Mouse (Mus musculus): ENCODE results near the gene Kcnab1. TPM values are rescaled to one million over a fixed set of nuclear protein-coding genes. Genes with fewer than 3 reads are reported as not detected.
A peak's percentile ranks its signal among the peaks of the same experiment; 100 is the strongest.

Gene Kcnab1
- polyA plus RNA-seq, 1 experiment from 2014 or later = 3.0 TPM

- ATAC-seq (replicated peaks; ENCODE audit: insufficient number of reproducible peaks, low FRiP score, low TSS enrichment, low read depth) = no peak
- WGBS = 81% methylated on average over 4 of the region's 4 CpGs
- Histone ChIP-seq H3K9ac (replicated peaks; ENCODE audit: low read length) (no peak overlapping the region), H3K4me3 (ENCODE audit: low read depth, low read length) (no peak overlapping the region), H3K4me1 (ENCODE audit: control insufficient read depth, insufficient read depth, low read length) (no peaks in the 10 kb centered on the region), H3K9me3 (replicated peaks; ENCODE audit: control insufficient read depth, low read length) (no peaks in the 10 kb centered on the region), H3K36me3 (replicated peaks; ENCODE audit: control insufficient read depth, insufficient read depth, low read depth, low read length) (no peaks in the 10 kb centered on the region), H3K4me2 (ENCODE audit: low read depth, low read length) (no peak overlapping the region), H3K27ac (replicated peaks; ENCODE audit: low read depth, low read length) (no peak overlapping the region), H3K27me3 (ENCODE audit: control insufficient read depth, insufficient read depth, low read length) (no peaks in the 10 kb centered on the region)
- no peak for DNase-seq (ENCODE audit: low spot score)
These were observed 66.6 kb downstream of the Kcnab1 start for GRCm38 (mm10) chr3:65175819-65176218.

- no peaks in the 10 kb centered on the region for H3K9me3 ChIP-seq (replicated peaks; ENCODE audit: control insufficient read depth, low read length)
- H3K4me3 ChIP-seq (ENCODE audit: low read depth, low read length) = no peak overlapping the region
- no peak overlapping the region for H3K27ac ChIP-seq (replicated peaks; ENCODE audit: low read depth, low read length)
- H3K4me1 ChIP-seq (ENCODE audit: control insufficient read depth, insufficient read depth, low read length) = no peaks in the 10 kb centered on the region
- DNase-seq (ENCODE audit: low spot score) (no peak), ATAC-seq (replicated peaks; ENCODE audit: insufficient number of reproducible peaks, low FRiP score, low TSS enrichment, low read depth) (no peak)
- no peak overlapping the region for H3K4me2 ChIP-seq (ENCODE audit: low read depth, low read length)
- H3K9ac ChIP-seq (replicated peaks; ENCODE audit: low read length) = no peak overlapping the region
- H3K27me3 ChIP-seq (ENCODE audit: control insufficient read depth, insufficient read depth, low read length) = no peaks in the 10 kb centered on the region
- no peaks in the 10 kb centered on the region for H3K36me3 ChIP-seq (replicated peaks; ENCODE audit: control insufficient read depth, insufficient read depth, low read depth, low read length)
These were observed 67.7 kb downstream of the Kcnab1 start for GRCm38 (mm10) chr3:65176846-65177245.

- WGBS = 78% methylated on average over 7 of the region's 7 CpGs
- H3K4me2 ChIP-seq (ENCODE audit: low read depth, low read length) = no peak overlapping the region
- no peak overlapping the region for H3K27ac ChIP-seq (replicated peaks; ENCODE audit: low read depth, low read length)
- H3K36me3 ChIP-seq (replicated peaks; ENCODE audit: control insufficient read depth, insufficient read depth, low read depth, low read length) = no peaks in the 10 kb centered on the region
- no peak for DNase-seq (ENCODE audit: low spot score)
- no peaks in the 10 kb centered on the region for H3K4me1 ChIP-seq (ENCODE audit: control insufficient read depth, insufficient read depth, low read length)
- no peak overlapping the region for H3K4me3 ChIP-seq (ENCODE audit: low read depth, low read length)
- H3K9me3 ChIP-seq (replicated peaks; ENCODE audit: control insufficient read depth, low read length) = no peaks in the 10 kb centered on the region
- H3K9ac ChIP-seq (replicated peaks; ENCODE audit: low read length) = no peak overlapping the region
- no peak for ATAC-seq (replicated peaks; ENCODE audit: insufficient number of reproducible peaks, low FRiP score, low TSS enrichment, low read depth)
- no peaks in the 10 kb centered on the region for H3K27me3 ChIP-seq (ENCODE audit: control insufficient read depth, insufficient read depth, low read length)
These were observed 78.9 kb downstream of the Kcnab1 start for GRCm38 (mm10) chr3:65187833-65188698.

GRCm38 (mm10) chr3:65200611-65201010, 91.4 kb downstream of the Kcnab1 start:
- ATAC-seq (replicated peaks; ENCODE audit: insufficient number of reproducible peaks, low FRiP score, low TSS enrichment, low read depth) (no peak), DNase-seq (ENCODE audit: low spot score) (no peak)
- H3K27ac ChIP-seq (replicated peaks; ENCODE audit: low read depth, low read length) = no peak overlapping the region

GRCm38 (mm10) chr3:65203361-65204117, 94.4 kb downstream of the Kcnab1 start:
- no peak overlapping the region for H3K27ac ChIP-seq (replicated peaks; ENCODE audit: low read depth, low read length)
- H3K4me3 ChIP-seq (ENCODE audit: low read depth, low read length) = no peak overlapping the region
- H3K4me2 ChIP-seq (ENCODE audit: low read depth, low read length) = no peak overlapping the region
- no peaks in the 10 kb centered on the region for H3K9me3 ChIP-seq (replicated peaks; ENCODE audit: control insufficient read depth, low read length)
- 58% methylated on average over 8 of the region's 8 CpGs for WGBS
- H3K36me3 ChIP-seq (replicated peaks; ENCODE audit: control insufficient read depth, insufficient read depth, low read depth, low read length) = no peaks in the 10 kb centered on the region
- no peak for ATAC-seq (replicated peaks; ENCODE audit: insufficient number of reproducible peaks, low FRiP score, low TSS enrichment, low read depth)
- no peaks in the 10 kb centered on the region for H3K4me1 ChIP-seq (ENCODE audit: control insufficient read depth, insufficient read depth, low read length)
- DNase-seq (ENCODE audit: low spot score) = no peak
- no peak overlapping the region for H3K9ac ChIP-seq (replicated peaks; ENCODE audit: low read length)
- no peaks in the 10 kb centered on the region for H3K27me3 ChIP-seq (ENCODE audit: control insufficient read depth, insufficient read depth, low read length)

More at GRCm38 (mm10) chr3:65200611-65201010, 91.4 kb downstream of the Kcnab1 start:
- no peak overlapping the region for H3K9ac ChIP-seq (replicated peaks; ENCODE audit: low read length)
- no peaks in the 10 kb centered on the region for H3K27me3 ChIP-seq (ENCODE audit: control insufficient read depth, insufficient read depth, low read length)
- H3K4me2 ChIP-seq (ENCODE audit: low read depth, low read length) = no peak overlapping the region
- no peaks in the 10 kb centered on the region for H3K9me3 ChIP-seq (replicated peaks; ENCODE audit: control insufficient read depth, low read length)
- 66% methylated on average over 1 of the region's 1 CpGs for WGBS
- H3K4me1 ChIP-seq (ENCODE audit: control insufficient read depth, insufficient read depth, low read length) = no peaks in the 10 kb centered on the region
- no peak overlapping the region for H3K4me3 ChIP-seq (ENCODE audit: low read depth, low read length)
- no peaks in the 10 kb centered on the region for H3K36me3 ChIP-seq (replicated peaks; ENCODE audit: control insufficient read depth, insufficient read depth, low read depth, low read length)

GRCm38 (mm10) chr3:65204356-65205075, 95.3 kb downstream of the Kcnab1 start:
- Histone ChIP-seq H3K4me3 (ENCODE audit: low read depth, low read length) (no peak overlapping the region), H3K4me2 (ENCODE audit: low read depth, low read length) (no peak overlapping the region), H3K9me3 (replicated peaks; ENCODE audit: control insufficient read depth, low read length) (no peaks in the 10 kb centered on the region), H3K27me3 (ENCODE audit: control insufficient read depth, insufficient read depth, low read length) (no peaks in the 10 kb centered on the region), H3K27ac (replicated peaks; ENCODE audit: low read depth, low read length) (no peak overlapping the region), H3K9ac (replicated peaks; ENCODE audit: low read length) (no peak overlapping the region), H3K36me3 (replicated peaks; ENCODE audit: control insufficient read depth, insufficient read depth, low read depth, low read length) (no peaks in the 10 kb centered on the region), H3K4me1 (ENCODE audit: control insufficient read depth, insufficient read depth, low read length) (no peaks in the 10 kb centered on the region)
- 75% methylated on average over 6 of the region's 6 CpGs for WGBS
- no peak for ATAC-seq (replicated peaks; ENCODE audit: insufficient number of reproducible peaks, low FRiP score, low TSS enrichment, low read depth)
- no peak for DNase-seq (ENCODE audit: low spot score)

- Histone ChIP-seq H3K4me1 (ENCODE audit: control insufficient read depth, insufficient read depth, low read length) (no peaks in the 10 kb centered on the region), H3K27me3 (ENCODE audit: control insufficient read depth, insufficient read depth, low read length) (no peaks in the 10 kb centered on the region), H3K4me2 (ENCODE audit: low read depth, low read length) (no peak overlapping the region), H3K9me3 (replicated peaks; ENCODE audit: control insufficient read depth, low read length) (no peaks in the 10 kb centered on the region), H3K27ac (replicated peaks; ENCODE audit: low read depth, low read length) (no peak overlapping the region), H3K4me3 (ENCODE audit: low read depth, low read length) (no peak overlapping the region), H3K9ac (replicated peaks; ENCODE audit: low read length) (no peak overlapping the region), H3K36me3 (replicated peaks; ENCODE audit: control insufficient read depth, insufficient read depth, low read depth, low read length) (no peaks in the 10 kb centered on the region)
- DNase-seq (ENCODE audit: low spot score) (peak; percentile 30), ATAC-seq (replicated peaks; ENCODE audit: insufficient number of reproducible peaks, low FRiP score, low TSS enrichment, low read depth) (no peak)
- WGBS = 64% methylated on average over 8 of the region's 8 CpGs
These were observed 96.4 kb downstream of the Kcnab1 start for GRCm38 (mm10) chr3:65205539-65206020.

Data from embryonic facial prominence, embryonic 11.5 days (tissue).